Mouse (Mus musculus): ENCODE measurements at regions not wholly inside any gene's neighbourhood (a gene's known extent, or its start where the extent isn't known, plus 50 kb on each side); places are given as distances from the start of the nearest gene placed in this dataset.

DNA sequence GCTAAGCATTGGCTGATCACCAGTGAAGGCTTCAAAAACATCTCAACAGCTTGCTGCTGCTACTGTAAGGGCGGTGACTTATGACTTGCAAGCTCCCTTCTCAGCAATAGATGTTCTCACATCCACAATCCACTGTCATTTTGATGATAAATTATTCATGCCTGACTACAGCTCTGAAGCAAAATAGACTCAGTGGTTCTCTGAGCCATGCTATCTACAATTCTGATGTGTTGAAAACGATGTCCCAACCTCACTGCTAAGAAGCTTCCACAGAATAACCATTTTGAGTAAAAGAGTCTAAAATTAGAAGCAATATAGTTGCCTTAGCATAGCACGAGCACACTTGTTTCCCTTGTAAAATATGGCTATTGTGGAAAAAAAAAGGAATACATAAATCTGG is 440.8 kb downstream of the Gm19965 start:
- Histone ChIP-seq H3K4me3 (ENCODE audit: insufficient read depth in 1 of 2, low read depth in 1 of 2, low read length in 2 of 2, poor library complexity in 1 of 2, severe bottlenecking in 1 of 2) (no peak overlapping the region), H3K9me3 (ENCODE audit: control insufficient read depth, insufficient read depth, low read depth, low read length) (no peaks in the 10 kb centered on the region), H3K27ac (ENCODE audit: insufficient read depth, low read depth, low read length, poor library complexity, severe bottlenecking) (no peak overlapping the region), H3K9ac (ENCODE audit: insufficient read depth, low read depth, low read length, poor library complexity, severe bottlenecking) (no peak overlapping the region), H3K4me1 (ENCODE audit: control insufficient read depth in 2 of 2, insufficient read depth in 2 of 2, low read length in 2 of 2, poor library complexity in 1 of 2) (no peaks in the 10 kb centered on the region), H3K36me3 (ENCODE audit: control insufficient read depth, insufficient read depth, low read length, poor library complexity, severe bottlenecking) (no peaks in the 10 kb centered on the region)
- DNase-seq (ENCODE audit: low read depth, low spot score) = no peak
- in situ Hi-C loops (cut with MboI; ENCODE audit: low sequenced_read_pairs in 2 of 2, unreplicated experiment in 2 of 2) = no loop called here
- TF ChIP-seq HCFC1 (IDR thresholded peaks at IDR 0.05; ENCODE audit: borderline replicate concordance, insufficient read depth, low read length) (no peak), MAFK (IDR thresholded peaks at IDR 0.05; ENCODE audit: insufficient read depth, low read depth, low read length) (no peak), ZC3H11A (IDR thresholded peaks at IDR 0.05; ENCODE audit: borderline replicate concordance, low read depth, low read length) (no peak)

DNA sequence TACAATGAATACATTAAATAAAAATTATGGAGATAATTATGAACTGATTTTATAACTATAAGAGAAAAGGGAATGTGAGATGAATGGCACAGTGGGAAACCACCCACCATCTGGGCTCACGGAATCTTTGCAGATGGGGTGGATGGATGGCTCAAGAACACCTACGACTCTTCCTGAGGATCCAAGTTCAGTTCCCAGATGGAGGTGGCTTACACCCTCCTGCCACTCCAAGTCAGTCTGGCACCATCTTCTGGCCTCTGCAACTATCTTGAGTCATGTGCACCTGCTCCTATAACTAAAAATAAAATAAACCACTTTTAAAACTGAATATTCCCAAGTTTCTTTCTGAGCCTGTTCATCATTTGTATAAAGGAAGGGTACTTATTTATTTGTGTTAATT is 445.6 kb downstream of the Gm19965 start:
- H3K27ac ChIP-seq (ENCODE audit: insufficient read depth, low read depth, low read length, poor library complexity, severe bottlenecking) = no peak overlapping the region
- H3K9ac ChIP-seq (ENCODE audit: insufficient read depth, low read depth, low read length, poor library complexity, severe bottlenecking) = no peak overlapping the region
- in situ Hi-C loops (cut with MboI; ENCODE audit: low sequenced_read_pairs in 2 of 2, unreplicated experiment in 2 of 2) = no loop called here
- H3K4me3 ChIP-seq (ENCODE audit: insufficient read depth in 1 of 2, low read depth in 1 of 2, low read length in 2 of 2, poor library complexity in 1 of 2, severe bottlenecking in 1 of 2) = no peak overlapping the region
- H3K4me1 ChIP-seq (ENCODE audit: control insufficient read depth in 2 of 2, insufficient read depth in 2 of 2, low read length in 2 of 2, poor library complexity in 1 of 2) = no peaks in the 10 kb centered on the region
- H3K36me3 ChIP-seq (ENCODE audit: control insufficient read depth, insufficient read depth, low read length, poor library complexity, severe bottlenecking) = no peaks in the 10 kb centered on the region
- TF ChIP-seq HCFC1 (IDR thresholded peaks at IDR 0.05; ENCODE audit: borderline replicate concordance, insufficient read depth, low read length) (no peak), MAFK (IDR thresholded peaks at IDR 0.05; ENCODE audit: insufficient read depth, low read depth, low read length) (no peak), ZNF384 (IDR thresholded peaks at IDR 0.05; ENCODE audit: low read depth, low read length) (no peak), ZC3H11A (IDR thresholded peaks at IDR 0.05; ENCODE audit: borderline replicate concordance, low read depth, low read length) (no peak), CHD2 (IDR thresholded peaks at IDR 0.05; ENCODE audit: low read depth, low read length) (no peak)
- DNase-seq (ENCODE audit: low read depth, low spot score) = no peak
- H3K9me3 ChIP-seq (ENCODE audit: control insufficient read depth, insufficient read depth, low read depth, low read length) = no peaks in the 10 kb centered on the region

- Histone ChIP-seq H3K27ac (ENCODE audit: insufficient read depth, low read depth, low read length, poor library complexity, severe bottlenecking) (no peak overlapping the region), H3K9me3 (ENCODE audit: control insufficient read depth, insufficient read depth, low read depth, low read length) (no peaks in the 10 kb centered on the region), H3K9ac (ENCODE audit: insufficient read depth, low read depth, low read length, poor library complexity, severe bottlenecking) (no peak overlapping the region), H3K36me3 (ENCODE audit: control insufficient read depth, insufficient read depth, low read length, poor library complexity, severe bottlenecking) (no peaks in the 10 kb centered on the region), H3K4me1 (ENCODE audit: control insufficient read depth in 2 of 2, insufficient read depth in 2 of 2, low read length in 2 of 2, poor library complexity in 1 of 2) (no peaks in the 10 kb centered on the region; a peak in 2 of 4 replicates), H3K4me3 (ENCODE audit: insufficient read depth in 1 of 2, low read depth in 1 of 2, low read length in 2 of 2, poor library complexity in 1 of 2, severe bottlenecking in 1 of 2) (no peak overlapping the region)
- TF ChIP-seq ZNF384 (IDR thresholded peaks at IDR 0.05; ENCODE audit: low read depth, low read length) (no peak), HCFC1 (IDR thresholded peaks at IDR 0.05; ENCODE audit: borderline replicate concordance, insufficient read depth, low read length) (no peak), MAFK (IDR thresholded peaks at IDR 0.05; ENCODE audit: insufficient read depth, low read depth, low read length) (no peak), CHD2 (IDR thresholded peaks at IDR 0.05; ENCODE audit: low read depth, low read length) (peak; percentile 44; the same call in 1 of the 2 replicates), ZC3H11A (IDR thresholded peaks at IDR 0.05; ENCODE audit: borderline replicate concordance, low read depth, low read length) (no peak)
- peak; percentile 57 for DNase-seq (ENCODE audit: low read depth, low spot score)
- in situ Hi-C loops (cut with MboI; ENCODE audit: low sequenced_read_pairs in 2 of 2, unreplicated experiment in 2 of 2) = no loop called here
Measured at GRCm38 (mm10) chr1:117290746-117291145, 406.2 kb upstream of the Gm28363 start.

GRCm38 (mm10) chr1:117299232-117299631 is 397.7 kb upstream of the Gm28363 start:
- H3K9ac ChIP-seq (ENCODE audit: insufficient read depth, low read depth, low read length, poor library complexity, severe bottlenecking) = no peak overlapping the region
- TF ChIP-seq CHD2 (IDR thresholded peaks at IDR 0.05; ENCODE audit: low read depth, low read length) = no peak
- TF ChIP-seq HCFC1 (IDR thresholded peaks at IDR 0.05; ENCODE audit: borderline replicate concordance, insufficient read depth, low read length) = no peak
- TF ChIP-seq MAFK (IDR thresholded peaks at IDR 0.05; ENCODE audit: insufficient read depth, low read depth, low read length) = no peak
- no peak for TF ChIP-seq ZC3H11A (IDR thresholded peaks at IDR 0.05; ENCODE audit: borderline replicate concordance, low read depth, low read length)
- TF ChIP-seq ZNF384 (IDR thresholded peaks at IDR 0.05; ENCODE audit: low read depth, low read length) = no peak
- in situ Hi-C loops (cut with MboI; ENCODE audit: low sequenced_read_pairs in 2 of 2, unreplicated experiment in 2 of 2) = no loop called here
- no peak overlapping the region for H3K27ac ChIP-seq (ENCODE audit: insufficient read depth, low read depth, low read length, poor library complexity, severe bottlenecking)
- no peaks in the 10 kb centered on the region for H3K36me3 ChIP-seq (ENCODE audit: control insufficient read depth, insufficient read depth, low read length, poor library complexity, severe bottlenecking)
- H3K4me3 ChIP-seq (ENCODE audit: insufficient read depth in 1 of 2, low read depth in 1 of 2, low read length in 2 of 2, poor library complexity in 1 of 2, severe bottlenecking in 1 of 2) = no peak overlapping the region
- no peaks in the 10 kb centered on the region for H3K9me3 ChIP-seq (ENCODE audit: control insufficient read depth, insufficient read depth, low read depth, low read length)
- no peaks in the 10 kb centered on the region for H3K4me1 ChIP-seq (ENCODE audit: control insufficient read depth in 2 of 2, insufficient read depth in 2 of 2, low read length in 2 of 2, poor library complexity in 1 of 2)
- DNase-seq (ENCODE audit: low read depth, low spot score) = no peak

Measured in ES-E14 (cell line).